Mouse (Mus musculus): ENCODE results near the gene Gm21887. TPM values are rescaled to one million over a fixed set of nuclear protein-coding genes. Genes with fewer than 3 reads are reported as not detected.
"Not testable (repeated sequence)": the region's sequence is repeated elsewhere in the genome, so short reads cannot be mapped to it uniquely, and the experiment has no call there.

The Gm21887 gene
- polyA plus RNA-seq, 1 experiment from 2014 or later, result 294 TPM

DNA sequence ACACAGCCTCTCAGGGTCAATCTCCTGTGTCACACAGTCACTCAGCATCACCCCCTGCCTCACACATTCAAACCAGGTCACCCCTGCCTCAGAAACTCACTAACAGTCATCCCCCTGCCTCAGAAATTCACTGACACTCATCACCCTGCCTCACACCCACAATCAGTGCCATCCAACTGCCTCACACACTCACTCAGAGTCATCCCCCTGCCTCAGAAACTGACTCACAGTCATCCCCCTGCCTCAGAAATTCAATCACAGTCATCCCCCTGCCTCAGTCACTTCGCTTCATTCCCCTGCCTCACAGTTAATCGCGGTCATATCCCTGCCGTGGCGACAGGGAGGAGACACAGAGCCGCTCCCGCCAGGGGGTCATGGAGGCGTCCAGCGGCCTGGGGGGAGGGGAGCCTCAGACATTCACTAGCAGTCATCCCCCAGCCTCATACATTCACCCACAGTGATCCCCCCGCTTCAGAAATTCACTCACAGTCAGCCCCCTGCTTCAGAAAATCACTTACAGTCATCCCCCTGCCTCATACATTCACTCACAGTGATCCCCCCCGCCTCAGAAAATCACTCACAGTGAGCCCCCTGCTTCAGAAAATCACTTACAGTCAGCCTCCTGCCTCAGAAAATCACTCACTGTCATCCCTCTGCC, 10.1 kb upstream of the Gm21887 start:
- not testable (repeated sequence) for H3K4me3 ChIP-seq (ENCODE audit: low read depth, low read length); H3K4me2 ChIP-seq (replicated peaks; ENCODE audit: low read depth, low read length); H3K9ac ChIP-seq (replicated peaks; ENCODE audit: low read depth, low read length); H3K4me1 ChIP-seq (ENCODE audit: control insufficient read depth, insufficient read depth, low read length); ATAC-seq (ENCODE audit: insufficient number of reproducible peaks, insufficient read depth, low FRiP score, low read depth); H3K27me3 ChIP-seq (ENCODE audit: control insufficient read depth, insufficient read depth, low read length); H3K27ac ChIP-seq (ENCODE audit: low read length); H3K36me3 ChIP-seq (ENCODE audit: control insufficient read depth, insufficient read depth, low read length)
- 51% methylated on average over 11 of the region's 11 CpGs for WGBS
- H3K9me3 ChIP-seq (ENCODE audit: control insufficient read depth, low read depth, low read length), result peaks cover 37% of the 10 kb centered on the region

DNA sequence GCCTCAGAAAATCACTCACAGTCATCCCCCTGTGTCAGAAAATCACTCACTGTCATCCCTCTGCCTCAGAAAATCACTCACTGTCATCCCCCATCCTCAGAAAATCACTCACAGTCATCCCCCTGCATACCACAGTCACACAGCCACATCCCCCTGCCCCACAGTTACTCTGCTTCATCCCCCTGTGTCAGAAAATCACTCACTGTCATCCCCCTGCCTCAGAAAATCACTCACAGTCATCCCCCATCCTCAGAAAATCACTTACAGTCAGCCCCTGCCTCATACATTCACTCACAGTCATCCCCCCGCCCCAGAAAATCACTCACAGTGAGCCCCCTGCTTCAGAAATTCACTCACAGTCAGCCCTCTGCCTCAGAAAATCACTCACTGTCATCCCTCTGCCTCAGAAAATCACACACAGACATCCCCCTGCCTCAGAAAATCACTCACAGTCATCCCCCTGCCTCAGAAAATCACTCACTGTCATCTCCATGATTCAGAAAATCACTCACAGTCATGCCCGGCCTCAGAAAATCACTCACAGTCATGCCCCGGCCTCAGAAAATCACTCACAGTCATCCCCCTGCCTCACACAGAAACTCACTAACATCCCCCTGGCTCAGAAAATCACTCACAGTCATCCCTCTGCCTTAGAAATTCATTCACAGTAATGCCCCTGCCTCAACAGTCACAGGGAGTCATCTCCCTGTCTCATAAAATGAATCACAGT, 9.4 kb upstream of the Gm21887 start:
- not testable (repeated sequence) for ATAC-seq (ENCODE audit: insufficient number of reproducible peaks, insufficient read depth, low FRiP score, low read depth); H3K4me3 ChIP-seq (ENCODE audit: low read depth, low read length); H3K9ac ChIP-seq (replicated peaks; ENCODE audit: low read depth, low read length); H3K4me2 ChIP-seq (replicated peaks; ENCODE audit: low read depth, low read length); H3K4me1 ChIP-seq (ENCODE audit: control insufficient read depth, insufficient read depth, low read length); H3K27ac ChIP-seq (ENCODE audit: low read length); H3K27me3 ChIP-seq (ENCODE audit: control insufficient read depth, insufficient read depth, low read length); H3K36me3 ChIP-seq (ENCODE audit: control insufficient read depth, insufficient read depth, low read length)
- 76% methylated on average over 3 of the region's 3 CpGs for WGBS
- peaks cover 30% of the 10 kb centered on the region for H3K9me3 ChIP-seq (ENCODE audit: control insufficient read depth, low read depth, low read length)

DNA sequence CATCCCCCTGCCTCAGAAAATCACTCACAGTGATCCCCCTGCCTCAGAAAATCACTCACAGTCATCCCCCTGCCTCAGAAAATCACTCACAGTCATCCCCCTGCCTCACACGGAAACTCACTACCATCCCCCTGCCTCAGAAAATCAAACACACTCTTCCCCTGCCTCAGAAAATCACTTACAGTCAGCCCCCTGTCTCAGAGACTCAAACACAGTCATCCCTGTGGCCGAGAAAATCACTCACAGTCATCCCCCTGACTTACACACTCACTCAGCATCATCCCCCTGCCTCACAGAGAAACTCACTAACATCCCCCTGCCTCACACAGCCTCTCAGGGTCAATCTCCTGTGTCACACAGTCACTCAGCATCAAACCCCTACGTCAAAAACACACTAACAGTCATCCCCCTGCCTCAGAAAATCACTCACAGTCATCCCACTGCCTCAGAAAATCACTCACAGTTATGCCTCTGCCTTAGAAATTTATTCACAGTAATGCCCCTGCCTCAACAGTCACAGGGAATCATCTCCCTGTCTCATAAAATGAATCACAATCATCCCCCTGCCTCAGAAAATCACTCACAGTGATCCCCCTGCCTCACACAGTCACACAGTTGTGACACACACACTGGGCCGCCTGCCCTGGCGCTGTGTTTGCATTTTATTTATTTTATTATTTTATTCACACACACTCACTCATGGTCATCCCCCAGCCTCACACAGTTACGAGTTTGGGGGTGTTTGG, 8.6 kb upstream of the Gm21887 start:
- 40% methylated on average over 6 of the region's 6 CpGs for WGBS
- H3K9me3 ChIP-seq (ENCODE audit: control insufficient read depth, low read depth, low read length), result peaks cover 23% of the 10 kb centered on the region

DNA sequence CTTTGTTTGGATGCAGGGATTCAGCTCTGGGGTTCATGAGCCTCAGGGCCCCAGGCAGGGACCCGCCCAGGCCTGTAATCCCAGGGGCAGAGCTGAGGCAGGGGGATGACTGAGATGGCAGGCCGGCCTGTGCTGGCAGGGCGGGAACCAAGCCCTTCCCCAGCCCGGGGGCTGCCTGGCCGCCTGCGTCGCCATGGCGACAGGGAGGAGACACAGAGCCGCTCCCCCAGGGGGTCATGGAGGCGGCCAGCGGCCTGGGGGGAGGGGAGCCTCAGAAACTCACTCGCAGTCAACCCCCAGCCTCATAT, 8.1 kb upstream of the Gm21887 start:
- H3K9ac ChIP-seq (replicated peaks; ENCODE audit: low read depth, low read length); H3K4me3 ChIP-seq (ENCODE audit: low read depth, low read length); H3K27ac ChIP-seq (ENCODE audit: low read length); H3K4me2 ChIP-seq (replicated peaks; ENCODE audit: low read depth, low read length); H3K27me3 ChIP-seq (ENCODE audit: control insufficient read depth, insufficient read depth, low read length); ATAC-seq (ENCODE audit: insufficient number of reproducible peaks, insufficient read depth, low FRiP score, low read depth); H3K36me3 ChIP-seq (ENCODE audit: control insufficient read depth, insufficient read depth, low read length); H3K4me1 ChIP-seq (ENCODE audit: control insufficient read depth, insufficient read depth, low read length): not testable (repeated sequence)
- WGBS, result 38% methylated on average over 10 of the region's 12 CpGs
- H3K9me3 ChIP-seq (ENCODE audit: control insufficient read depth, low read depth, low read length), result peaks cover 22% of the 10 kb centered on the region

More for the DNA sequence above, 8.6 kb upstream of the Gm21887 start:
- H3K27me3 ChIP-seq (ENCODE audit: control insufficient read depth, insufficient read depth, low read length); H3K36me3 ChIP-seq (ENCODE audit: control insufficient read depth, insufficient read depth, low read length); ATAC-seq (ENCODE audit: insufficient number of reproducible peaks, insufficient read depth, low FRiP score, low read depth); H3K4me1 ChIP-seq (ENCODE audit: control insufficient read depth, insufficient read depth, low read length); H3K9ac ChIP-seq (replicated peaks; ENCODE audit: low read depth, low read length); H3K27ac ChIP-seq (ENCODE audit: low read length); H3K4me2 ChIP-seq (replicated peaks; ENCODE audit: low read depth, low read length); H3K4me3 ChIP-seq (ENCODE audit: low read depth, low read length): not testable (repeated sequence)

DNA sequence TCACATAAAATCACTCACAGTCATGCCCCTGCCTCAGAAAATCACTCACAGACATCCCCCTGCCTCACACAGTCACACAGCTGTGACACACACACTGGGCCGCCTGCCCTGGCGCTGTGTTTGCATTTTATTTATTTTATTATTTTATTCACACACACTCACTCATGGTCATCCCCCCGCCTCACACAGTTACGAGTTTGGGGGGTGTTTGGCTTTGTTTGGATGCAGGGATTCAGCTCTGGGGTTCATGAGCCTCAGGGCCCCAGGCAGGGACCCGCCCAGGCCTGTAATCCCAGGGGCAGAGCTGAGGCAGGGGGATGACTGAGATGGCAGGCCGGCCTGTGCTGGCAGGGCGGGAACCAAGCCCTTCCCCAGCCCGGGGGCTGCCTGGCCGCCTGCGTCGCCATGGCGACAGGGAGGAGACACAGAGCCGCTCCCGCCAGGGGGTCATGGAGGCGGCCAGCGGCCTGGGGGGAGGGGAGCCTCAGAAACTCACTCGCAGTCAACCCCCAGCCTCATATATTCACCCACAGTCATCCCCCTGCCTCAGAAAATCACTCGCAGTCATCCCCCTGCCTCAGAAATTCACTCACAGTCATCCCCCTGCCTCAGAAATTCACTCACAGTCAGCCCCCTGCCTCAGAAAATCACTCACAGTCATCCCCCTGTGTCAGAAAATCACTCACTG, 6.8 kb upstream of the Gm21887 start:
- H3K9ac ChIP-seq (replicated peaks; ENCODE audit: low read depth, low read length); H3K4me2 ChIP-seq (replicated peaks; ENCODE audit: low read depth, low read length); H3K4me3 ChIP-seq (ENCODE audit: low read depth, low read length); H3K36me3 ChIP-seq (ENCODE audit: control insufficient read depth, insufficient read depth, low read length); H3K27me3 ChIP-seq (ENCODE audit: control insufficient read depth, insufficient read depth, low read length); H3K27ac ChIP-seq (ENCODE audit: low read length); H3K4me1 ChIP-seq (ENCODE audit: control insufficient read depth, insufficient read depth, low read length); ATAC-seq (ENCODE audit: insufficient number of reproducible peaks, insufficient read depth, low FRiP score, low read depth): not testable (repeated sequence)
- 46% methylated on average over 12 of the region's 18 CpGs for WGBS
- H3K9me3 ChIP-seq (ENCODE audit: control insufficient read depth, low read depth, low read length), result peaks cover 27% of the 10 kb centered on the region

DNA sequence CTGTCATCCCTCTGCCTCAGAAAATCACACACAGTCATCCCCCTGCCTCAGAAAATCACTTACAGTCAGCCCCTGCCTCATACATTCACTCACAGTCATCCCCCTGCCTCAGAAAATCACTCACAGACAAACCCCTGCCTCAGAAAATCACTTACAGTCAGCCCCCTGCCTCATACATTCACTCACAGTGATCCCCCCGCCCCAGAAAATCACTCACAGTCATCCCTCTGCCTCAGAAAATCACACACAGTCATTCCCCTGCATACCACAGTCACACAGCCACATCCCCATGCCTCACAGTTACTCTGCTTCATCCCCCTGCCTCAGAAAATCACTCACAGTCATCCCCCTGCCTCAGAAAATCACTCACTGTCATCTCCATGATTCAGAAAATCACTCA, 5.9 kb upstream of the Gm21887 start:
- H3K4me1 ChIP-seq (ENCODE audit: control insufficient read depth, insufficient read depth, low read length); H3K4me3 ChIP-seq (ENCODE audit: low read depth, low read length); ATAC-seq (ENCODE audit: insufficient number of reproducible peaks, insufficient read depth, low FRiP score, low read depth); H3K27me3 ChIP-seq (ENCODE audit: control insufficient read depth, insufficient read depth, low read length); H3K4me2 ChIP-seq (replicated peaks; ENCODE audit: low read depth, low read length); H3K27ac ChIP-seq (ENCODE audit: low read length); H3K36me3 ChIP-seq (ENCODE audit: control insufficient read depth, insufficient read depth, low read length); H3K9ac ChIP-seq (replicated peaks; ENCODE audit: low read depth, low read length): not testable (repeated sequence)
- 26% methylated on average over 1 of the region's 1 CpGs for WGBS
- peaks cover 26% of the 10 kb centered on the region for H3K9me3 ChIP-seq (ENCODE audit: control insufficient read depth, low read depth, low read length)

DNA sequence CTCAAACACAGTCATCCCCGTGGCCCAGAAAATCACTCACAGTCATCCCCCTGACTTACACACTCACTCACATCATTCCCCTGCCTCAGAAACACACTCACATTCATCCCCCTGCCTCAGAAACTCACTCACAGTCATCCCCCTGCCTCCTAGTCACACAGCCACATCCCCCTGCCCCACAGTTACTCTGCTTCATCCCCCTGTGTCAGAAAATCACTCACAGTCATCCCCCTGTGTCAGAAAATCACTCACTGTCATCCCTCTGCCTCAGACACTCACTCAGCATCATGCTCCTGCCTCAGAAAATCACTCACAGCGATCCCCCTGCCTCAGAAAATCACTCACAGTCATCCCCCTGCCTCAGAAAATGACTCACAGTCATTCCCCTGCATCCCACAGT, 5.2 kb upstream of the Gm21887 start:
- WGBS, result 56% methylated on average over 2 of the region's 2 CpGs
- H3K4me1 ChIP-seq (ENCODE audit: control insufficient read depth, insufficient read depth, low read length); ATAC-seq (ENCODE audit: insufficient number of reproducible peaks, insufficient read depth, low FRiP score, low read depth); H3K27ac ChIP-seq (ENCODE audit: low read length); H3K36me3 ChIP-seq (ENCODE audit: control insufficient read depth, insufficient read depth, low read length); H3K9ac ChIP-seq (replicated peaks; ENCODE audit: low read depth, low read length); H3K4me2 ChIP-seq (replicated peaks; ENCODE audit: low read depth, low read length); H3K4me3 ChIP-seq (ENCODE audit: low read depth, low read length); H3K27me3 ChIP-seq (ENCODE audit: control insufficient read depth, insufficient read depth, low read length): not testable (repeated sequence)
- peaks cover 27% of the 10 kb centered on the region for H3K9me3 ChIP-seq (ENCODE audit: control insufficient read depth, low read depth, low read length)

DNA sequence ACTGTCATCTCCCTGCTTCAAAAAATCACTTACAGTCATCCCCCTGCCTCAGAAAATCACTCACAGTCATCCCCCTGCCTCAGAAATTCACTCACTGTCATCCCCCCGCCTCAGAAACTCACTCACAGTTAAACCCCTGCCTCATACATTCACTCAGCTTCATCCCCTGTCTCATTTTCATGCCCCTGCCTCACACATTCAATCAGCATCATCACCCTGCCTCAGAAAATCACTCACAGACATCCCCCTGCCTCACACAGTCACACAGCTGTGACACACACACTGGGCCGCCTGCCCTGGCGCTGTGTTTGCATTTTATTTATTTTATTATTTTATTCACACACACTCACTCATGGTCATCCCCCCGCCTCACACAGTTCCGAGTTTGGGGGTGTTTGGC, 4.7 kb upstream of the Gm21887 start:
- H3K36me3 ChIP-seq (ENCODE audit: control insufficient read depth, insufficient read depth, low read length); H3K27ac ChIP-seq (ENCODE audit: low read length); H3K4me2 ChIP-seq (replicated peaks; ENCODE audit: low read depth, low read length); H3K4me1 ChIP-seq (ENCODE audit: control insufficient read depth, insufficient read depth, low read length); H3K9ac ChIP-seq (replicated peaks; ENCODE audit: low read depth, low read length); H3K27me3 ChIP-seq (ENCODE audit: control insufficient read depth, insufficient read depth, low read length); H3K4me3 ChIP-seq (ENCODE audit: low read depth, low read length); ATAC-seq (ENCODE audit: insufficient number of reproducible peaks, insufficient read depth, low FRiP score, low read depth): not testable (repeated sequence)
- 42% methylated on average over 5 of the region's 5 CpGs for WGBS
- peaks cover 29% of the 10 kb centered on the region for H3K9me3 ChIP-seq (ENCODE audit: control insufficient read depth, low read depth, low read length)
